Mouse (Mus musculus) liver, embryonic 14.5 days (tissue): ENCODE data around the gene Cyp27a1.

Experiments
- CTCF ChIP-seq: IDR thresholded peaks from 2 replicates; pipeline ENCODE4 v1.5.1; 2016; ENCODE audit warnings: antibody characterized with exemption, low read depth, control low read depth
- EP300 ChIP-seq: IDR thresholded peaks from 2 replicates; pipeline ENCODE4 v1.6.1; 2016; ENCODE audit warnings: antibody characterized with exemption, low read depth

DNA sequence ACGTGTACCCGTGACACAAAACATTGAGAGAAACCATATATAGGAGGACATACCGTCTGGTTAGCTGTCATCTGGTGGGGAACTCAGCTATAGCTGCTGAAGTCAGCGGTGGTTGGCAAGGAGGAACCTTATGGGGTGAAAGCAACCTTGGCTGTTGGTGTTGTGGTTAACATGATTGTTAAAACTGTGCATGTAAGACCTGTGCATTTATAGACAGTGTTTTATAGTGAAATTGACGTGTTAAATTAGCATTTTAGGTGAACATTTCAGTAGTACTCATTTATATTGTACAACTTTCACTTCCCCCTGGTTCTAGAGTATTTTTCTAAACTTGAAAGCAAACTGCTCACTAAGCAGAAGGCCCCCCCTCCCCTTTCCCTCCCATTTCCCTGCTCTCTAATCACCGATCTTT, 11.2 kb upstream of the Cyp27a1 start:
- TF ChIP-seq EP300 (no peak), CTCF (no peak)
